Mouse (Mus musculus) adipocyte (in vitro differentiated cells): ENCODE results near the gene Prdx2.

ENCODE experiments used
- DNase-seq: peaks from one replicate; pipeline ENCODE4 v3.0.0-alpha.2; 2016; ENCODE audit warnings: low spot score

The Prdx2 gene

DNA sequence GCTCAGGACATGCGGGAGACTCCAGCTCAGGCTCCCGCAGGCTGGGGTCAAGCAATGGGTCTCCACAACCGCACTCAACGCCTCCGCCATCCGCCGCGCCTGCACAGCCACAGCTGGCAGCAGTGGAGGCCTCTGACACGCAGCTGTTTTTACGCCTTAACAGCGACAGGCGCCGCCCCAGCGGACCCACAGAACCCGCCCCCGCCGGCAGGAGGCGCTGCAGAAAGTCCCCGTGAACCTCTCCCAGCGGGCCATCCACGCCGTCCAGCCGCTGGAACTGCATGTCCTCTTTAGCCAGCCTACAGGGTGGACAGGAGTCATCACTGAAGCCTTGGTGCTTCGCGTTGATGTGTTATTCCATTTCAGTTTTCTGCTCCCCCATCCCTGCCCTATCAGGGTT is 38.3 kb downstream of the Prdx2 start:
- DNase-seq = no peak

DNA sequence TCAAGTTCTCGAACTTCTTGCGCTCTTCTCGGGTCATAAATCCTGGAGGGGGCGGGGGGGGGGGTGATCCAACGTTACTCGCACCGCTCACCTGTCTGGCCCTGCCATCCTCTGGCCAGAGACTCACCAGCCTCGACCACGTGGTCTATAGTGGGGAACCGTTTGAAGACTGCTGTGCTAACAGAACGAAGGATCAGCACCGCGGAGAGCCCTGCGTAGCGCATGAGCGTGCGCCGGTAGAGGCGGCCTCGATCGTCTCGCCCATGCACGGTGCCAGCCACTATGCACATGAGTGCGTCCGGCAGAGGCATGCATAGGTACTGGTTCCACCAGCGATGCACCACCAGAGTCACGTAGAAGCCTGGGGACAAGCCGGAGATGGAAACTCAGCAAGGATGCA is 41.9 kb downstream of the Prdx2 start:
- no peak for DNase-seq

DNA sequence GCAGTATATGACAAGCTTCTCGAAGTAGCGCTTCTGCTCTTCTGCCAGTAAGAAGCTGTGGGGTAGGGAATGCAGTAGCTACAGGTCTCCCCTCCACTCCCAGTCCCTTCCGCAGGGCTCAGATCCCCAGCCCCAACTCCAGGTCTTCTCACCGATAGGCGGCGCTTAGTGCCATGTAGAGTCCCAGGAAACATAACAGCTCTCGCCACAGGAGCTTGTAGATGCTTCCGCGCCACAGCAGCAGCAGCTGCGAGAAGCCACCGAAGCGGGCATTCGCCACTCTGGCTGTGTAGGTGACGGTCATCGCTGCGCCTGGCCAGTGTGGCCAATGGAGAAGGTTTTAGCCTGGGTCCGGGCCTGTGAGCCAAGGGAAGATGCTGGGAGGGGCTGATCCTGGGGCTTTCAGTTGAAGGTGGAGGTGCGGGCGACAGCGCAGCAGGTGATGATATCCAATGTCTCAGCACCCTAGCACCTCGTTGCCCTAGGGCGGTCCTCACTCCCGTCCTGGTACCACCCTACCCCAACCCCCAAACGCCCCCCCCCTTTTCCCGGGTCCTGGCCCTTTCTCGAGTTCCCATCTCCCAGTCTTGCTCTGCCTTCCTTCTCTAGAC is 43.9 kb downstream of the Prdx2 start:
- no peak for DNase-seq

DNA sequence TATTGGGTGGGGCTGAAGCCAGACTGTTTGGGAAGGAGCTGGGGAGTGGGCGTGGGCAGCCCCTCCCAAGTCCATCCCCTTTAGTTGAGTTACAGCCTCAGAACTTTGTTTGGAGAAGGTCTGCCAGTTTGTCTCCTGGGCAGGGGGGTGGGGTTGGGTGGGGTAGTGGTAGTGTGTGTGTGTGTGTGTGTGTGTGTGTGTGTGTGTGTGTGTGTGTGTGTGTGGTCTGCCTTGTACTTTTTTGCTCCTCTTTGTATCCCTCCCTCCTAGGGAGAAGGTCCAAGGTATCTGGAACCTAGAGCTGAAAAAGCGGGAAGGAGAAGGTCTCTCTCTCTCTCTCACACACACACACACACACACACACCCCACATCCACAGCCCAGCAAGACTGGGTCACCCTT is 45.0 kb downstream of the Prdx2 start, which contains the start of gene Best2:
TSS of gene Best2 (minus strand) at position 101 of the 400 bp plus-strand sequence.
- DNase-seq = no peak

DNA sequence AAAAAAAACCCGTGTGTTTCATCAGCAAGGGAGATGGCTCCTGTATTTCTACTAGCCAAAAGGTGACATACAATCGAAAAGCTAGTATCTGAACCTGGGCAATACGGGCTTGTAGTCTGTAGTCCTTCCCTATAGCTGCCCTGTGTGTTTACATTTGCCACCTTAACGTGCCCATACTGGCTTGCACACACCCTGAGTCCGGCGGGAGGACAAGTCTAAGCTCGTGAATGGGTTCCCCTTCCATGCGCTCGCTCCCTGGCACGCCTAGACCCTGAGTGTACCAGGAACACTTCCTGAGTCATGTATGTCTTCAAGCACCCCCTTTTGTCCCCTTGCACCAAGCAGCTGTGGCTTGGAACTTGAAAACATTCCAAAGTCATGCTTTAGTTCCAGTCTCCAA is 47.3 kb downstream of the Prdx2 start:
- DNase-seq = no peak

DNA sequence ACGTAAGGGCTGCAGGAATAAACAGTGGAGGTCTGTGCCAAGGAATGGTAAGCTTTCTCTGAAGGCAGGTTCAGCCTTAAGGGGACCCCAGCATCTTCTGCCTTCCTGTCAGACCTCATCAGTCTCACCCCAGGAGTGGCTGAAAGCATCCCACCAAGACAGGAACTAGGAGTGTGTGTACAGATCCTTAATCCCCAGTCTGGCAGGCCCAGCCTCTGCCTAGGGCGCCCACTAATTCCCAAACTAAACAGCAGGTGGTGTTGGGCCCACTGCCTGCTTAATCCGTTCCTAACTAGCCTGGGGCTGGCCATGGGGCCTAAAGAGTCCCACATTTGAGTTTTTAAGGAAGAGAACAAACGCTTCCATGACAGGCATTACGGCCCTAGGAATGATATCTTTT is 47.8 kb downstream of the Prdx2 start:
- no peak for DNase-seq

DNA sequence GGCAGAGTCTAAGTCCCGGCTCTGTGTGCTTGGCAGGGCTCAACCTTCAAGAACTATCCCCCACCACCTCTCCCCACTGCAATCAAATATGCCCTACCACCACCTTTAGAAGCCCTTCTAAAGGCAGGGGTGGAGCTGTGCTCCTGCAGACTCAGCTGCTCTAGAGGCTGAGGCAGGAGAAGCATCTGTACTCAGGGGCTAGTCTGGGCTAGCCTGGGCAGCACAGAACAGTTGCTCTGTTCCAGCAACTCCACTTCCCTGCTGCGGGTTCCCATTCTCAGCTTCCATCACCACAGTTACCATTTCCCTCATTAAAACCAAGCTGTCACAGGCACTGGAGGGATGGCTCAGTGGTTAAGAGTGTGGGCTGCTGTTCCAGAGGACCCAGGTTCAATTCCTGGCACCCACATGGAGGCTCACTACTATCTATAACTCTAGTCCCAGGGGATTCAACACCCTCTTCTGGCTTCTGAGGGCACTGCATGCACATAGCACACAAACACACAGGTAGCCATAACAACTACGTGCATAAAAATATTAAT is 52.2 kb downstream of the Prdx2 start:
- no peak for DNase-seq

DNA sequence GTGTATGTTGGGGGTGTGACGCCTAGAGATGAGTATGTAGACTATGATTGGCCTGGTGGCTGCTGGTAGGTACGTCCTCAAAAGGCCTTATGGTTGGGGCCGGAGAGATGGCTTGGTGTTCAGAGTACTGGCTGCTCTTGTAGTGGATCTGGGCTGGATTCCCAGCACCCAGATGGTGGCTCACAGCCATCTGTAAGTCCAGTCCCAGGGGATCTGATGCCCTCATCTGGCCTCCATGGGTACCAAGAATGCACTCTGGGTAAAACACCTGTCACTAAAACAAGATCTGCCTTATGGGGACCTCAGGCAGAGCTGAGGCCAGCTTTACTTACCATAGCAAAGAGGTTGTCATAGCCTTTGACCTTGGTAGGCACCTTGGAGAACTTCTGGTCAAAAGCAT is 54.5 kb downstream of the Prdx2 start:
- DNase-seq = no peak
